Mouse (Mus musculus) ES-CJ7 (cell line): ENCODE measurements at regions not wholly inside any gene's neighbourhood (a gene's known extent, or its start where the extent isn't known, plus 50 kb on each side); places are given as distances from the start of the nearest gene placed in this dataset.

ENCODE experiments used
- DNase-seq: peaks from one replicate; pipeline ENCODE4 v3.0.0; 2011; ENCODE audit warnings: low read depth, low spot score

DNA sequence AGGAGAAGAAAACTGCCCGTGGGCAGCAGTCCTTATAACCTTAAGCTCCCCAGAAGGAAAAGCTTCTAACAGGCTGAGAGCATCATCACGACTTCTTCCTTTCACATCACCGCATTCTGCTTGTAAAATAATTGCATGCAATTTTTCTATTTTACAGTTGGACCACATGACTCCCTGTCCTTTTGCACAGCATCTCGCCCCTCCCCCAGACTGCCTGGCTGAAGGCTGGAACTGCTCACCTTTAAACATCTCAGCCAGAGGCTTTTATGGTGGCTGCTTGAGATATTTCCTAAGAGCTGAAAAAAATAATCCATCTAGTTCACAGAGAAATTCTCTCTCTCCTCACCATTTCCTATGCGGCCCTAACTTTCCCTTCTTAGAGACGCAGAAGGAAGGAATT is 164.4 kb upstream of the Itga1 start:
- no peak for DNase-seq

DNA sequence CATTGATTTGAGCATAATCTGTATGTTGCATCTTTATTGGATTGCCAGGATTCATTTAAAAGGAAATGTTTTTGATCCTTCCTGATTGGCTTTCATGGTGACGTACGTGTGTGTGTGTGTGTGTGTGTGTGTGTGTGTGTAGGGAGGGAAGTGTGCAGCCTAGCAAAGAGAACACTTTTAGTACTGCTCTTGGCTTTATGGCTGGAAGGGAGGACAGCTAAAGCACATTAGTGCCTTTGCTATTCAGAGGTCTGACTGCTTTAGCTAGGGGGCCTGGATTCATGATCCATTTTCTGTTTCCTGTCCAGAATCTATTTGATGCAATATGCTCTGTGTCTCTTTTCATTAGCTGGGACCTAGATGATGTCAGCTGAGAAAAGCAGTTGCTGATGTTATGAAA is 155.6 kb upstream of the Itga1 start:
- DNase-seq, result no peak

DNA sequence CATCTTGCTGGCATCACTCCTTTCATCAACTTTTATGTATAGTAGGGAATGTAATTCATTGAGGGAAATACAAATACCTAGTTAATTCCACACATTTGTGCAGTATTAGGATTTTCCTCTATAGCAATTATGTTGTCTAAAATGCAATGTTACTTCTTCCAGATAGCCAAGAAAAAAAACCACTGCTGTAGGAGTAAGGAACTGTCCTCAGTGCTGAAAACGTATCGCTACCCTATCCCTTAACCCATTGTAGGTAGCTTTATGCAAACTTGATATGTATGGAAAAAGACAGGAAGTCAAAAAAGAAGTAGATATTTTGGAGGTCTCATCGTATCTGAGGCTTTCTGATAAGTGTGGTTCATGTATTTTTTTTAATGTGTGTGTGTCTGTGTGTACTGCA is 150.8 kb upstream of the Itga1 start:
- DNase-seq, result peak; percentile 4

DNA sequence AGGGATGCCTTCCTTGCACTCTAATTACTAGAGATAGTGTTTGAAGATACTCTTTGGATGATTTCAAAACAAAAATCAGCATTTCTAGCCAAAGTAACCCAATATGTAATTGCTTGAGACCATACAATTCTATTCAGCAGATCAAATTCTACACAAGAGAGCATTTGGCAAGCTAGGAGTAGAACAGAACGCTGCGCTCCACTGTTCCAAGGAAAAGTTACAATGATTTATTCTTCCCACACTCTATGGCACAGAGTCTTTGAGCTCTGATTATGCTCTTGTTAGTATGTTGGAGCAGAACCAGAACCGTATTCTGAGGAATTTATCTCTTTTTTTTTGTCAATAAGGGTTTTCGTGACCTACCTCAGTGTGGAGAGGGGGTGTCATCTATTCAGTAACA is 130.2 kb upstream of the Itga1 start:
- DNase-seq, result no peak

DNA sequence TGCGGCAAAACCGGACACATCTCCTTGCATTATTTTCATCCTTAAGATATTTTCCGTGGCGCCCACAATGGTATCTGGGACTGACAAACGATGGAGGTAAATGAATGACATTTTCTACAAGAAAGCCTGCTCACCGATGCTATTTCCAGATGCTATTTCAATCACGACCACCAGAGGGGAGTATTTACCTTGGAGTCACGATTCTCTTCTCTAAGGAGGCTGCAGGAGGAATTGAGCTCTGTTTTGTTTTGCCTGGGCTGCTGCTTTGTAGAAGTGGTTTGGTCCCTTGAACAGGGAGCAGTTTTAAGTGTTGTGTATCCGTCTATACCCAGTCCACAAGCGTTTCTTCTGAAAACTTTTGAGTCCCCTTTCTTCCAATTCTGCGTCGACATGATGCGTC is 128.7 kb upstream of the Itga1 start:
- DNase-seq, result peak; percentile 78

DNA sequence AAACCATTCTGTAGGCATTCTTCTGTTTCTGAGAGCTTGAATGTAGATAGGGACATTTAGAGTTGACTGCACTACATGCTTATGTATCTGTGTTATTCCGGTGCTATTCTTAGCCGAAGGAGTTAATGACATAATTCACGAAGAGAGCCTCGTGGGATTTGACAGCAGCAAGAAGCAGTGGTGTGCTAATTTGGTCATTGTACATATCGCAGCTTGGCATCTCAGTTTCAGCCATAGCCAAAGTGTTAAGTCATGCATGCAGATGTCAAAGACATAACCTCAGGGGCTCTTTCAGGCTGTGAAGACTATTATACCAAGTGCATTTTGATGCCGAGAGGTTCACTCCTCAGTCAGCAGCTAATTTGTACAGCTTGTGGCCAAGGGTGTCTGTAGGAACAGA is 125.1 kb upstream of the Itga1 start:
- no peak for DNase-seq

DNA sequence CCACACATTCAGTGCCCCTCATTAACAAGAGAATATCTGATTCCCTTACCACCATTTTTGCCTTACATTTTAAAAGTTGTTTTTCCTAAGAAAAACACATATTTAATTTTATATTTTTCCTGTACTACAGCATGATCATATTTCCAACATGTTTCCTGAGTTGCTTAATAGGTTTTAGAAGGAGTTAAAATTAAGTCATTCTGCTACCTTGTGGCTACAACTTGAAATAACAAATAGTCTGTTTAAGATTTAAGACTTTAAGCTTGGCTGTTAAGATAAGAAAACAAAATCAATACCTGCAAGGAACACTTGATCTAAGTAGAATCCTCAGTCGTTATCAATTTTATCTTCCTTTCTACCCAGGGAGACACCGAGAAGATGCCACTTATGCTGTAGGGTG is 117.9 kb upstream of the Itga1 start:
- DNase-seq, result no peak

DNA sequence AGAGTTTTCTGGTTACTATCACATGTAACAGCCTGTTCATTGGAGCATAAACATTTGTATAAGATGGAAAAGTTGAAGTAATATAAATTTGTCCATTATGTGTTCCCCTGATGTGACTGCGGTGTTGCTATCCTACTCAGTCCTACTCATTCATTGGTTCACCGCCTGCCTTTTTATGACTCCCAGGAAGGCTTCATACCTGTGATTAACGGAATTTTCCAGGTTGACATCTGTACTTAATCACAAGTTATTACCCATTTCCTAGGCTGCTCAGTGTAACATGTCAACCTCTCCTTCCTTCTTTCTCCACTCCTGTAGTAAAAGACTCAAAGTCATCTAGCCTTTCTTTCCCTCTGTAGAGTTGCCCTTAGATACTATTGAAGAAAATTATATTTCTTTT is 109.5 kb upstream of the Itga1 start:
- no peak for DNase-seq

DNA sequence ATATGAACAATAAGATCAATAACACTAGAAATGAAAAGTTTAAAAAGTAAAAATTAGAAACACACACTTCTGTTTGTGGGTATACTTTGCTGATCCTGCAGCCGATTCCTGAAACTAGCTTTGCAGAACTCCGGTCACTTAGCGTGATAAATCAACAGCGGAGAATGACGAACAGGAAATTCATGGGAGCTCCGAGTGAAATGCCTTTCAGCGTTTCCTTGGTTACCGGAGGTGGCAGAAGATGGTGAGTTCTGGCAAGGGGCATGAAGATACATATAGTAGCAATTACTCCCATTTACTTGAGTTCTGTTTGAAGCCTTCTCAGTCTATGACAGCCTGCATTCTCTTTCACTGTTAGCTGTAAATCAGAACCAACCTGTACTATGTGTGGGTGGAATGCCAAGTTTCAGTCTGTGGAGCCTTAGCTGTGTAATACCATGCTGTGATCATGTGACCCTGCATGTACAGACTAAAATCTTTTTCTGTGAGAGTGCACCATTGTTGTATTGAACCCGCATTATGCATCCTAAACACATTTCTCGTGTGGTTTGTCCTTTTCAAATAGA is 109.0 kb upstream of the Itga1 start:
- DNase-seq, result no peak

DNA sequence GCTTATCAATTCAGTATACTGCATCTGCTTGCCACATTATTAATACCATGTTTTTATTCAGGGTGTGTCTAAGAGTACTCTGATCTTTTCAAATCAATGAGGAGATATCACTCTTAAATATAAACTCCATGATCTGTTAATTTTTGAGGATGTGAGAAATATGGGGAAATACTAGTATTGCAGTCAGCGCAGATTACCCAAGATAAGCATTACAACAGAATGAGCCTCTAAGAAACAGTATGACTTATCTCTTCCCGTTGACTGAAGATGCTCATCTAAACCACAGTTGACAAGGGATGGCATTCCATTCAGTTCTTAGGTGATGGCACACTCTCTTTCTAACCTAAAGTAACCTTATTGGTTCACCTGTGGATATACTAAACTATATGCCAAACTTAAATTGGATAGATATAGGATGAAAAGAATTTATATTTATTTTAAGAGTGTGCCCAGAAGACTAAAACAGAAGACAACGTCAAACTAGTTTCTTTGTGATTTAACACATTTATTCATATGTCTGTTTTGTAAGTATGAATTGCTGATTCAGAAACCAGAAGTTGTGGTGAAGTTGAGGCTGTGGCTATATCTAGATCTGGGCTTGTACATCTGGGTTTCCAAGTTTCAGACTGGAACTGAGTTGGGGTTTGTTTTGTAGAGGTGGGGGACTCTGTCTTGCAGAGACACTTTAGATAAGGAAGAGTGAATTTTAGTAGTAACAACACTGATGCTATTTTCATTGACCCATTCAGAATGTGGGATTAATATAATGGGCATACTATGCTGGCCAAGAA is 107.8 kb upstream of the Itga1 start:
- no peak for DNase-seq

DNA sequence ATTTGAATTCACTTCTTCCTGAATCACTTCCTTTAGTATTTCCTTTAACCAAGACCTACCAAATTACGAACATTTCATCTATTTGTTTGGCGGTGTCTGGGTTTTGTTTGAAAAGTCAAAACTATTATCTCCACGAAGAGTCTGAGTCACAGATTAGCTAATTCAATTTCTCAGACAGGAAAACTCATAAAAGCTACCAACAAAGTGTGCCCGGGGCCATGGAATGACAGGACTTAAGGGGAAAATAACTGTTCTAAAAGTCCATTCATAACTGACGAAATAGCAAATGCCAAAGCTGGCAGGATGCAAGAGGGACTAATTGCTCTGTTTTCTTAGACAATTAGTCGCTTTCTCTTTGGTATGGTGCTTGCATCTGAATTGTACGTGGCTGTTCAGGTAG is 105.0 kb upstream of the Itga1 start:
- no peak for DNase-seq

DNA sequence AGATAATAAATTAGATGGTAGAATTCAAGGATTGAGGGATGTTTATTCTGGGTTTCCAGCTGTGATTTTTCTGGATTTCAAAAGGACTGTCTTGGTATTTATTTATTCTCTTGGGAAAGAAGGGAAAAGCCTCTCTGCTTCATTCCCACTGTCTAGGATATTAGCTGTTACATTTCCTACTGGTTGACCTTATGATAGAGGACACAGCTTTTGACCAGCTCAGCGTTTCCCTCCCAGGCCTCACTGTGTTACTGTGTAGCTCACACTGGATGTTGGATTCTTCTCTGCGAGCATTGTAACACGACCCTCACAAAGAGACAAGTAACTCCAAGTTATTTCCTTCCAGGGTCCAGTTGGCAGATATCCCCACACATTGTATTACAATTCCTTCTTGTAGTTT is 97.4 kb upstream of the Itga1 start:
- no peak for DNase-seq

DNA sequence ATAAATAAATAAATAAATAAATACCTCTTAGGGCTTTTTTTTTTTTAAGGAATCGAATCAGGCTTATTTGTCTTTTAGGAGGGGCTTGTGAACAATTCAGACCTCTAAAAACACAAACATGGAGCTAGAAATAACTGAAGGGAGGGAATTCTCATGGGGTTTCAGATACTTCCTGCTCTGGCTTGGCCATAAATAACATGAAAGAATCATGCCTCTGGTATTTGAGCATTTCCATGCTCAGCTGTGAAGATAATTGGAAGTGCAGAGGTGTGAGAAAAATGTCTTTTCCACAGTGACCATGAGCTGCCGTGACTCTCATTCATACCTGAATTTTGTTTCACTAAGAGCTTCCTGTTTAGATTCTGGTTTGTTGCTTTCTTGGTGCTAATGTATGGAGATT is 86.3 kb upstream of the Itga1 start:
- no peak for DNase-seq

DNA sequence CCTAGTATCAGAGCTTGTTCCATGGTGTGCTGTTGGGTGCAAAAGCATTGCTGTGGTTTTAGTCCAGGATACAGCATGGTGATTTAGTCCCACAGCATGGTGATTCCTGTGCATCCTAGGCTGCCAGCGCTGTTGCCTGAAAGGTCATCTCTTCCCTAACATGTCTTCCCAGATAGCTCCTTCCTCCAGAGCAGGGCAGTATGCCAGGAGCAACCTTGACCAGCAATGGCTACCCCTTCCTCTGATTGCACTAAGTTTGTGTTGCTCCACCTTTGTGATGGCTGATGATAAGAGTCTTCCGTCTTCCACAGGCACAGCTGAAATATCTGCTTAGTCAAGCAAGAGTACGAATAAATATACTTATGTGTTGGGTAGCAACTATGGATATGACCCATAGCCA is 85.6 kb upstream of the Itga1 start:
- DNase-seq, result no peak

DNA sequence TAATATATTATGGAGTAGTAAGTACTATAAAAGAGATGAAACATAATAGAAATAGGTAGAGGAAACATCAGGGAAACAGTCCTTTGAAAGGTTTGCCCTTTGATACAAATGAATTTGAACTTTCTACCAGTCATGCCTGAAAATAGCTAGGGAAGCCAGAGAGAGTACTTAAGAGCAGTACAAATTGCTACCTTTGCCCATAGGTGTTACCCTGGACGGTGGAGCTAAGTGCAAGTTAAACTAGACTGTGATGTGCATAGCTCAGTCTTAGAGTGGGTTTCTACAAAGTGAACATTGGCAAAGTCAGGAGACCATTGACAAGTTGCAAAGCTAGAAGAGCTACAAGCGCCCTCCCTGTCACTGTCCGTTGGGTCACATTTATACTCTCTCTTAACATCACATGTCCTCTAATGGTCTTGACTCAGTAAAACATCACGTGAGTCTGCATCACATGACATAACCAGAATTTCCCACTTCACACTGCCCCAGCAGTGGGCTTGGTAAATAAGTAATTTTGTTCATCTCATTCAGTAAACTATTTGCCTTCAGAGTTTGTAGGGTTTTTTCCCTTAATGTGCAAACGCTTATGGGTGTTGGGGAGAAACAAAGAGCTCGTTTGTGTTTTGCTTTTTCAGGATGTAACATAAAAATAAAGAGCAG is 80.6 kb upstream of the Itga1 start:
- DNase-seq, result no peak

DNA sequence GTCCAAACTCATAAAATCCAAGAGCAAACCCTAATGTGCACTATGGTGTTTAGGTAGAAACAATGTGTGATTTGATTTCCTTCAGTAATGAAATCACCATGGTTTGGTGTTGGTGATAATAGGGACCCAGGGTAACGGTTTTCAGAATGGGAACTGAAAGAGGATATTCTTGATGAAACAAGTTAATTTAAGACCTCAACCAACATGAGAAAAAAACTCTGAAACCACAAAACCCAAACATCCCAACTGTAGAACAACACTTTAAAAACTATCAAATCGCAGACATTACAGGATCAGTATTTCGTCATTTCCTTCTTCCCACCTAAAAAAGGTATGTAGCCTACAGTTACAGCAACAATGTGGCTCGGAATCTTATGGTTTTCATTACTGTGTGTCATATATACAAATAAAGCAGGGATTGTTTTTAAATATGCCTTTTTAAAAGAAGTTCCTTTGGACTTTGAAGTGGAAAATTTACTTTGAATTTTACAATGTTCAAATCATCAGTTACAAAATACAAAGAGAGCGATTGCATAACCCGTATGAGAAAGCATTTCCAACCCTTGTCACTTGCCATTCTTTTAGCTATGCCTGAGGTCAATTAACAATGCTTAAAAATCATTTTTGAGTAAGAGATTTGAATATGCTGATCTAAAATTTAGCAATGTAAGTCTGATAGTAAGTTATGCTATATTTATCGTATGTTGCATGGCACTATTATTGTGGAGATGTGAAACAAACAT is 76.6 kb upstream of the Itga1 start:
- no peak for DNase-seq

DNA sequence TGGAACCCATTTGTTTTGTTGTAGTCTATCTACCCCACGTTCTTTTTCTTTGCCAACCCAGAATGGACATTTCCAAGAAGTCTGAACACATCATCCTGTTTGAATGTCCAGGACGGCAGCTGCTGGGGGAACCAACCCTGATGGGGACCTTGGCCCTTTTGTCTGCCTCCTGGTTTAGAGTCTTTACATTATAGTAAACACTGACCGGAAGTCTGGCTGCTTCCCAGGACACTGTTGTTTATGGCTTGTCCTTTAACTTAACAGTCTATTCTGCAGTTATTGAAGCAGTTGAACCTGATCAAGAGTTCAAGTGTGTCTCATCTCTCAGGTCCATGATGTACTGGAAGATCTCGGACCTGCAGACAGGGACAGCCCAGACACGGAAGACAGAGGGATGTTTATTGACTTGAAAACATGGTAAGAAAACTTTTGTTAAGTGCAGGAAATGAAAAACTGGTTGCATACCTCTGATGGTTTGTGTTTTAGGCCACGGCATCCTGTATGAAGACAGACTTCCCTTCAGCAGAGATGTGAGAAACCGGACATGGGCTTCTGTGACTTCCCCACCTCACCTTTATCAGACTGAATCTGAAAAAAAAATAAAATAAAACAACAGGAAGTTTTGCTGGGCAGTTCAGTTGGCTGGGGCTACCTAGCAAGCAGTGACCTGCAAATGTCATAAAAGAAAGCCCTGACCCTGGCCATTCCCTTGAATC is 69.7 kb upstream of the Itga1 start:
- no peak for DNase-seq

DNA sequence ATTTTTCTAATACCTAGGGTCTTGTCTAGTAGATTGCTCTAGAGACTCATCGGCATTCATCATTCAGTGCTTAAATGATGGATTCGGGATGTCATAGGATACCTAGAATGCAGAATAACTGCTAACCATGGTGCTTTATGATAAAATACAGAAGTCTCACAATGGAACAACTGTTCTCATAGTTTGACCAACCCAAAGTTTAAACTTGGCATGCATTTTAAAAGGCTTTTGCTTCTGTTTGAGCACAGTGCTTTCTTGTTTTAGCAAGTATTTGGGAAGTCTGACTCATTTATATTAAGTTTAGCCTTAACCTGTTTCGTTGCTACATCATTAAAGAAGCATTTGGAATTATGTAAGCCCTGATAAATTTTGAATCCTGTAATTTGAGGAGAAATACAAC is 64.2 kb upstream of the Itga1 start:
- DNase-seq, result no peak

DNA sequence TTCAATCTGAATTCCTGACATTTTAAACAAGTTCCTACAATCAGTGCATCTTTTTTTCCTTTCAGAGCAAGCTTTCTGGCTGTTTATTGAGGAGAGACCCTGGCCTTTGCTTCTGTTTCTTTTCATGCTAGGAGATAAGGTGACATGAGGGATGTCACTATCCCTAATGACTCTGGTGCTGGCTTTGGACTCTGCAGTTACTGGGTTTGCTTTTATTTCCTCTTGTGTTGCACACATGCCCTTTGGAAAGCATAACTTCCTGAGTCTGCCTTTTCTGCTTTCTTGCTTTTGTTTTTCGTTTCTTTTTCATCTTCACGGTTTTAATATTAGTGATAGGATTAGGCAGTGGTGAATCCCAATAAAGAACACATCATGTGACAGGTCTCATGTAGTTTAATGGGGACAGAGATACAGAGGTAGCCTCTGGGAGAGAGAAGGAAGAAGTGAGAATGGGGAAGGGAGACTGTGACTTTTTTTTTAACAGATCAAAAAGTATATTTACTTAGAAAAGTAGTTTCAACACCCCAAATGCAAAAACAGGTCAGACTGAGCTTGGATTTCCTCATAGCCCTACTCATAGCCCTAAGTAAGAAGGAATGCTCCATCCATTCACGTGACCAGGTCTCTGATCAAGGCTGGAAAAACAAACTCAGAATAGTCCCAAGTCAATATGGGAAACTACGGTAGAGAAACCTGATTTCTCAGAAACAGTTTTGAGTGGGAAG is 61.1 kb upstream of the Itga1 start:
- DNase-seq, result no peak

DNA sequence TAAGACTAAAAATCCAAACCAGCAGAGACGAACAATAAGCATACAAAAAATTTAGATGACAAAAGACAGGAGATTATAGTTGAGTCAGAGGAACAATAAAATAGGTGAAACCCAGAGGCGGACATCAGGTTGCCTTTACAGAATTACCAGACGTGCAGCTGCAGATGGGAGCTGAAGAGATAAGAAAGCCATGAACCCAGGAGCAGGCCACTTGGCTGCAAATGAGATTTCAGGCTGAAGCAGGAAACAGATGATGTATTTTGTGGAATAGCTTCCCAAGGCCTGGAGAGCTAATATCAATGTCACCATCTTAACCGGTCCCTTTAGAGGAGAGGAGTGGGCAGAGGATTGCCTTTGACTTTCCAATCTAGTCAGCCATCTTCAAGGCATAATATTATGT is 57.6 kb upstream of the Itga1 start:
- no peak for DNase-seq
